Mouse (Mus musculus): ENCODE results near the gene AU018091.

DNA sequence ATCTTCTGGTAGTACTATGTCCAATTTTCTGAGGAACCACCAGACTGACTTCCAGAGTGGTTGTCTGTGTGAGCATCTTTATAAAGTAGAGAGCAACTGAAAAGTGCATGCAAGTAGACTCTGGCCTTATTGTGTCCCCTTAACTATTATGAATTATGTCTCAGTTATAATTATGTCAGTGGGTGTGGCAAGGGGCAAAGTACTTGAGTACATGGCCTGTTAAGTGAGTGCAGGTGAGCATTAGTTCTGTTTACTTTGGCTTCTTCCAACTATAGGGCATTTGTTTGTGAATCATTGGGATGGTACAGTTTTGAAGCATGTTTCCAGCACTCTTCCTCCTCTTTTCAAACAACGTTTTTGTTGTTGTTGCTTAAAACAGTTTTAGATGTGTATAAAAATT lies 38.7 kb downstream of the AU018091 start:
- TF ChIP-seq POLR2A (IDR thresholded peaks at IDR 0.05; ENCODE audit: insufficient read depth, low read depth, low read length), result no peak
- TF ChIP-seq CTCF (IDR thresholded peaks at IDR 0.05), result no peak
- no peak for TF ChIP-seq EP300 (IDR thresholded peaks at IDR 0.05; ENCODE audit: insufficient read depth, low read depth, low read length)

Measured in heart, adult 2 months (tissue).